Mouse (Mus musculus): ENCODE measurements around the gene Pgr. TPM values are rescaled to one million over a fixed set of nuclear protein-coding genes. Genes with fewer than 3 reads are reported as not detected.

The Pgr gene
- total RNA-seq, 2 experiments from 2014 or later, result 9.2 to 9.3 TPM

Other genes starting within 250 kb of the Pgr start
- gene Gm16485, start 72.0 kb downstream of the Pgr start, total RNA-seq (2021), result 1 to 10 TPM; 4.3 to 5.1 TPM